Mouse (Mus musculus) common myeloid progenitor, adult 5-6 weeks (primary cell): Measurements from ENCODE around the gene Dock10. TPM values are rescaled to one million over a fixed set of nuclear protein-coding genes. Genes with fewer than 3 reads are reported as not detected.

Experiments
- ATAC-seq: replicated peaks from 2 replicates; pipeline ENCODE4 v1.8.0; 2016; ENCODE audit warnings: low read depth, mild to moderate bottlenecking, moderate TSS enrichment, inconsistent platforms; ENCODE audit not compliant: poor library complexity, severe bottlenecking
- total RNA-seq: library from RNA; stranded (forward); fragments of 200-1000, 187-1606 nt; gene quantifications from 2 replicates; pipeline ENCODE4 v1.2.3, GENCODE M21; 2017

Gene Dock10
- total RNA-seq, 1 experiment from 2014 or later = 126 TPM

DNA sequence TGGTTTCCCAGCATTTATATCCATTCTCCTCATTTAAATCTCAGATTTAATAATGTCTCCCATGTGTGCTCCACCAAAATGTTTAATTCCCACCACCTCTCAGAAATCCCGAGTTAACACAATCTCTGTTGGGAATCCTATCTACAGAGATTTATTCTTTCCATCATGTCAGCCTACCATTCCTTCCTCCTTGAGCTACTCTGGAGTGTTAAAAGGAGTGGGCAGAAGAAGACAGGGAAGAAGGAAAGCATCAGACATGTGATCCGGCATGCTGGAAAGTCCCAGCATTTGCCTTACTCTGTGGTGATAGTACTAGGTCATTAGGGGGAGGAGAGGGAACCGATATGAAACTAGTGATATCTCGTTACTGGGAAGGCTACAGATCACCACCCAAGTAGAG lies 254.2 kb downstream of the Dock10 start:
- no peak for ATAC-seq

DNA sequence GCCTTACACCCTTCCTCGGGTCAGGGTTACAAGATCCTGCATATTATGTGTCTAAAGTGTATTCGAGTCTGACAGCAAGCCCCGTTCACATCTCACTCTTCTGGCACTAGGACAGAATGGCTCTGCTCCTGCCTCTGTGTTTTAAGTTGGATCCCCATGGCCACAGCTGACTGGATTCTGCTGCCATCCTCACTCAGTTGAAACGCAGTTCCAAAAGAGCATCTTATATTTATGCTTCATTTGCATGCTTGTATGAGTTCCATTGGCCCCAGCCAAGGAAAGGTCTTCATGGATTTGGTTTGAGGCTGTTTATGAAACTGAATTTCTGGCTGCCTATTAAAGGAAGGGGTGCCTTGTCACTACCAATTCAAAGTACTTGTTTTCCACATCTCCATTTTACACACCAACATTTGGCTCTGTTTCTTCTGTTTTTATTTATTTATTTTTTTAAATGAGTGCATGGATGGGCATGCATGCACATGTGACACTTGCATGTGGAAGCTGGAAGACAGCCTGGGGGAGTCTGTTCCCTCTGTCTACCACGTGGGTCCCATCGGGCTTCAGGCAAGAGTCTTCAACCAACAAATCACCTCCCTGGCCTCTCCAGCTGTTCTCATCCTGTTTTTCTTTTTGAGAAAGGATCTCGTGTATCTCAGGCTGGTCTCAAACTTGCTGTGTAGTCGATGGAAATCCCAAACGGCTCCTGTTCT lies 255.7 kb downstream of the Dock10 start:
- ATAC-seq = no peak

DNA sequence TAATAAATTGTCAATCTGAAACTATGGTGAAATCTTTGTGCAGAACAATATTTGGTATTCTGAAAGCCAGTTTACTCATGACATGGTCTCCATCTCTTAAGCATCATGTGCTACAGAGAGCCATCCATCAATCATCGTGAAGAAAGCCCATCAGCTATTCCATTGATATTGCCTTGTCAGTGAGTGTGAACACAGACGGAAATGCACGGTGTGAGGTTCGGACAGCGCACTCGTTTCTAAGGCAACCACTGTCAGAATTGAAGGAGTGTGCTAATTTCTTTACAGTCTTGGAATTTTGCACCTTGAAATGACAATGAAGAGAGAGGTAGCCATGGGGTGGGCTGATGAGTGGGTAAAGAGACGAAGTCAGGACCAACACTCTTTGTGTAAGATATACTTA lies 259.1 kb downstream of the Dock10 start:
- ATAC-seq = no peak

DNA sequence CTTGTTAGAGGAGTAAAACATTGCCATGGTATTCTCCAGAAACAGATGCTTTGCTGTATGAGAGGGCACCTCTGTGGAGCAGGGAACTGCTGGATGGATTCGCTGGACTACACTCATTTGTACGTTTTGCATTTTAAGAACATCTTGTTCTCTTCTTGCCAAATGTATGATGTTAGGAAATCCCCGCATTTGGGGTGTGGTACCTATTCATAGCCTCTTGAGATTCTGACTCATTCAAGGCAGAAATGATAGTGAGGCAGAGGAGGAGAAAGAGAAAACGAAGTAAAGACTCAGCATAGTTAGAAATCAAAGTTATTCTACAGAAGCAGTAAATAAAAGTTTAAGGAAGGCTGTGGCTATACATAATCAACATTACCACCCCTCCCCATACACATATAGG lies 262.0 kb downstream of the Dock10 start:
- no peak for ATAC-seq

DNA sequence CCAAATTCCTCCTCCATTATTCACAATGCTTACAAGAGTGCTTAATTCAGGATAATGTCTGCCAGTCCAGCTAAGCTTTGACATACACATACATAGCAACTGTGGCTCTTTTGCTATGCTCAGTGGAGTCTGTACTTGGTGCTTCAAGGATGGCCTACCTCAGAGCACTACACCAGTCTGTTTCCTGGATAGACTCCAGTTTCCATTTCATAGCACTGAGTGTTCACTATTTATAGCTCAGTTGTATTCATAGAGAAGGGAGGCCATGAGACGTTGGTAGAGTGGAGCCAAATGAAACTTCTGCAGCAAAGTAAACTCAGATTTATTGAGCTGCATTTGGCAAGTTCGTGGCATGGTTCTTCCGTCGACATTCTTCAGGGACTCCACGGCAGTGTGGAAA lies 274.9 kb downstream of the Dock10 start:
- ATAC-seq = no peak

DNA sequence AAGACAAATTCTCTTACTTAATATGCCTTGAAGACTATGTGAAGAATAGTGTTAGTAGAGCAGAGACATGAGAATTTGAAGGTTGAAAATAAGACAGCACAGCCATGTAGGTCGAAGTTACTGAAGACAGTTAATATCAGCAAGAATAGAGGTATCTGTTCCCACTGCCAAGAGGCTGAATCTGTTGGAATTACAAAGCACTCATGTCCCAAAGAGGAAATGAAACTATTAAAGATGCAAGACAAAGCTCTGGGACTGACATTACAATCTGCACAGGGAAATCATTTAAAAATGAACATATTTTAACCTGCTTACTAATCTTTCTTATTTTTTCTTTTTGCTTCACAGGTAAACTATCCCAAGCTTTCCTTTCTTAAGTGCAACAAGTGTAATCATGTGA lies 283.4 kb downstream of the Dock10 start:
- ATAC-seq = no peak

DNA sequence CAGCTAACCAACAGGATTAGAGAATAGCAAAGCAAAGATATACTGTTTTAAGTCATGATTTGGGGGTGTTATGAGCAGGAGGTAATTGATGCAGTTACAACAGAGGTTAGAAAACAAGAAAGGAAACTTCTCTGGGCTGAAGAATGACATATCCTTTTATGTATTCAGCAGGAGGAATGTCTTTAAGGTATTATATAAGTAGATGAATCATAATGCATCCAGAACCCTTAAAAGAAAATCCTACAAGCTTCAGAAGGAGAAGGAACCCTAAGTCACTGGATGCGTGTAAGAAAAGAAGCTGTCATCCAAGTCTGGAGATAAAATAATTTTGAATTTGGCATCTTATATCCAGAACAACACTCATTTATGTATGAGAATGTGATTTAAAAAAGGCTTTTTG lies 285.9 kb downstream of the Dock10 start:
- no peak for ATAC-seq

DNA sequence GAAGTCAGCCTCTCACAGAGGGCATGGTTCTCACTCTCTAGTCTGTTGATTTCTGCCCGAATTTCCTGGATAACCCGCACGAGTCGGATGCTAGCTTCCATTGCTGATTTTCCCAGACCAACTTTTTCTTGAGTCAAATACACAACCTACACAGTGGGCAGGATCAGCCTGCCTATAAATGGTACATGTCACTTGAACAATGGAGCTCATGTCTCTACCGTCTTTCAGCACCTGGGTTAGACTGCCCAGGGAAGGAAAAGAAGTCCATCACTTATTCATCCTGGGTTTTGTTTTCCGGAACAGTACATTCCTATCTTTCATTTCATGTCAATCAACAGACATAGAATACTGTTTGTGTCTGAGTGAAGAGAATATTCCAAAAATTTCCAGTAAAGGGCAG lies 297.0 kb downstream of the Dock10 start, which contains the start of gene Gm45261:
Gene Gm45261 (minus strand): TSS at position 101 of the 400 bp plus-strand sequence.
- ATAC-seq = no peak

DNA sequence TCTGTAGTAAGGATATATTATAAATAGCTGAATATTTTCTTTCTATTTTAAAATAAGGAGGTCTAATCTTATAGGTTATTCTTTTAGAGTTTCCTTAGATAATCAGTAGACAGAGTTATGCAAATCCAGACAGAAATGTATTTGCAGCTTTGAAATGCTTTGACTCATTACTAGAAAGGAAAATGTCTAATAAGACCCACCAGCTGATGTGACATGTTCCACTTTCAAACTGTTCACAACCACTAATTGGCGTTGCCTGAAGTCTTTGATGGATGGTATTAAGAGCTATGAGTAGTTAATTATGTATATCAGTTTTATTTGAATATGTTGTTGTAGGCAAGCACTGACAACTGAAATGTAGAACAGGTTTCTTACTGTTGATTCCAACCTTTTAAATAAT lies 298.4 kb downstream of the Dock10 start:
- ATAC-seq = no peak

DNA sequence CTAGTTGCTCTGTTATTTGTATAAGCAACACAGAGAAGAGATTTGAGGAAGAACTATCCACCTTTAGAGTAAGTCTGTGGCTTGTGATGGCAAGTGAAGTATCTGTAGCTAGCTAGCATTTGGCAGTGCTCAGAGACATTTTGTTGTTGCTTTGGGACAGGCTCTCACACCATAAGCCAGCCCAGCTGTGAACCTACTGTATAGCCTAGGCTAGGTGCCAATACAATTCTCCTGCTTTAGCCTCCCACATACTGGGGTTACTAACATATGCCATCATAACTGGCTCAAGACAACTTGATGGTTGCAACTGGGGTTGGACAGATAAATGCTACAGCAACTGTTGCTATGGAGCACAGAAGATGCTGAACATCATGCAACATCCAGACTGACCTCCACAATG lies 298.9 kb downstream of the Dock10 start:
- no peak for ATAC-seq

DNA sequence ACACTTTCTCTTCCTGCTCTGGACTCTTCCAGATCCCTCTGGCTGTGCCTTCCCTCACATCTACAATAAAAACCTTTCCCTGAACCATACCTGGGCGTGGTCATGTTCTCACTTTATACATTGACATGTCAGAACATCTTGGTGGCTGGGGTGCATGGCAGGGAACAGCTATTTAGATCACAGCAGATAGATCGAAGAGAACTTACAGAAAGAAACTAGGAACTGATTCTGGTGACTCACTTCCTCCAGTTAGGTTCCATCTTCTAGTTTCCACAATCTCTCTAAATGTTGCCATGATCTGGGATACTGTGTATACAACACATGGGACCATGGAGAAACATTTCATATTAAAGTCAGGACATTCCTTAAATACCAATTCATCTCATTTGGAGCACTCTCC lies 304.4 kb downstream of the Dock10 start:
- peak; percentile 42; the same call in 1 of the 2 replicates for ATAC-seq

DNA sequence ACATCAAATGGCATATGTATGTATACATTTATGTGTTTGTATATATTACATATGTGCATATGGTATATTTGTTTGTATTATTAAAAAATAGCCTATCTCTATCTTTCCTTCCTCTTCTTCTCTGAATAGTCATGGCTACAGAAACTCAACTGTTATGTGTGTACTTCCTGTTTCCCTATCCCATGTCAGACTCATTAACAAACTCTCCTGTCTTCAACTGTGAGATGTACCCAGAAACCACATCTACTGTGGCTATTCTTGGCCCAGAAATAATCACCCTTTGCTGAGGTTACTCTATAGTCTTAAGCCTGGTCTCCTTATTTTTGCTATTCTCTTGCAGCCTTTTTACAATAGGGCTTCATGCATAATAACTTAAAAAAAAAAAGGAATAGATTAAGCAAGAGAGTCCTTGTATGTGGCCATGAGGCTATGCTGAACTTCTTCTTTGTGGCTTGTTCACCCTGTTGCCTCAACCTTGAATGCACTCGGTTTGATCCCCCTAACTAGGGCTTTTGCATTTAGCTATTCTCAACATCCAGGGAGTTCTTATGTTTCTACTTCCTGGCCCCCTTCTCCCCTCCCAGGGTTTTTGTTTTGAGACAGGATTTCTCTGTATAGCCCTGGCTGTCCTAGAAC lies 306.3 kb downstream of the Dock10 start:
- peak; percentile 87 for ATAC-seq
